Mouse (Mus musculus): ENCODE results near the gene Ifnk. TPM values are rescaled to one million over a fixed set of nuclear protein-coding genes. Genes with fewer than 3 reads are reported as not detected.

Gene Ifnk
- polyA plus RNA-seq, 1 experiment, result not detected

DNA sequence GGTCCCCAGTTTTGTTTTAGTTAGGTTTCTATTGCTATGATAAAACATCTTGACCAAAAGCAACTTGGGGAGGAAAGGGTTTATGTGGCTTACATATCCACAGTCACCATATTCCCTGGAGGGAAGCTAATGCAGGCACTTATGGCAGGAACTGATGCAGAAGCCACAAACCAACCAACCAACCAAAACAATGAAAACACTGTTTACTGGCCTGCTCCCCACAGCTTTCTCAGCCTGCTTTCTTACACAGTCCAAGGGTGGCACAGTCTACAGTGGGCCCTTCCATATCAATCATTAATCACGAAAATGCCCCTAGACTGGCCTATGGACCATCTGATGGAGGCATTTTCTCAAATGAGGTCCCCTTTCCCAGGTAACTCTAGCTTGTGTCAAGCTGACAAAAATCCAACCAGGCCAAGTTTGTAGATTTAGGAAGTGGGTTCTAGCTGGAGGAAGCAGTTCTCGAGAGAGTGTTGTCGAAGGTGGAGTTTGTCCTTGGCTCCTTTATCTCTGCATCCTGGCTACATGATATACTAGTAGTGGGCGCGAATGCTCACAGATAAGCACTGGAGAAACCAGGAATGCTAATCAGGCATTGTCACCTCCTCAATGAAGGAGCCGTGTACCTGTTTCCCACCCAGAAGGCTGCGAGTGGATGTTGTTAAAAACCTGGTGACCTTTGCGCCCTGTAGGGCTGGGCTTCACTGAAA lies 35.9 kb downstream of the Ifnk start:
- WGBS, result 59% methylated on average over 8 of the region's 8 CpGs
- Histone ChIP-seq H3K4me3 (ENCODE audit: low read depth, low read length) (no peak overlapping the region), H3K27ac (ENCODE audit: insufficient read depth, low read depth, low read length) (no peak overlapping the region), H3K27me3 (ENCODE audit: control insufficient read depth, insufficient read depth, low read length) (no peaks in the 10 kb centered on the region), H3K36me3 (ENCODE audit: control insufficient read depth, insufficient read depth, low read length) (peaks cover 3% of the 10 kb centered on the region; the same call in 1 of the 2 replicates), H3K4me1 (ENCODE audit: control insufficient read depth, insufficient read depth, insufficient read length, low read length) (no peaks in the 10 kb centered on the region)
- no peak for TF ChIP-seq POLR2A (IDR thresholded peaks at IDR 0.05; ENCODE audit: low read depth, low read length)
- no peak for TF ChIP-seq CTCF (IDR thresholded peaks at IDR 0.05; ENCODE audit: extremely low read depth, insufficient read length, insufficient replicate concordance, low read depth, low read length)

DNA sequence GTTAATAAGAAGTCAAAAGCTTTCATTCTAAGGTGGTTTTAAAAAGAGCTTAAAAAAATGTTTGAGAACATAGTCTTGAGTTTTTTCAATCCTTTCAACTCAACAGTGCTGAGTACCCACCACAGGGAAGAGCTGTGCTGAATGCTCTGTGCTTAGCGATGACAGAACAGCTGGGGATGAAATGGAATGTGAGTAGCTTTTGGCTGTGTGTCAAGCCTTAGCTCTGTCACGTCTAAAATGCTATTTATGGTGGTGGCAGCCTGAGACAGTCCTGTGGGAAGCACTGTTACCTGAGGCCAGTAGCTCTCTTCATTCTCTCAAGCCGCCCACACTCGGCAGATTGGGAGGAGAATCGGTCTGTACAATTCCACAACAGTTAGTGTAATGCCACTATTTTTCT lies 37.9 kb downstream of the Ifnk start:
- Histone ChIP-seq H3K27ac (ENCODE audit: insufficient read depth, low read depth, low read length) (no peak overlapping the region), H3K4me3 (ENCODE audit: low read depth, low read length) (no peak overlapping the region), H3K27me3 (ENCODE audit: control insufficient read depth, insufficient read depth, low read length) (no peaks in the 10 kb centered on the region), H3K36me3 (ENCODE audit: control insufficient read depth, insufficient read depth, low read length) (peaks cover 5% of the 10 kb centered on the region; the same call in 1 of the 2 replicates), H3K4me1 (ENCODE audit: control insufficient read depth, insufficient read depth, insufficient read length, low read length) (no peaks in the 10 kb centered on the region)
- 76% methylated on average over 5 of the region's 5 CpGs for WGBS
- no peak for TF ChIP-seq CTCF (IDR thresholded peaks at IDR 0.05; ENCODE audit: extremely low read depth, insufficient read length, insufficient replicate concordance, low read depth, low read length)
- TF ChIP-seq POLR2A (IDR thresholded peaks at IDR 0.05; ENCODE audit: low read depth, low read length), result no peak

DNA sequence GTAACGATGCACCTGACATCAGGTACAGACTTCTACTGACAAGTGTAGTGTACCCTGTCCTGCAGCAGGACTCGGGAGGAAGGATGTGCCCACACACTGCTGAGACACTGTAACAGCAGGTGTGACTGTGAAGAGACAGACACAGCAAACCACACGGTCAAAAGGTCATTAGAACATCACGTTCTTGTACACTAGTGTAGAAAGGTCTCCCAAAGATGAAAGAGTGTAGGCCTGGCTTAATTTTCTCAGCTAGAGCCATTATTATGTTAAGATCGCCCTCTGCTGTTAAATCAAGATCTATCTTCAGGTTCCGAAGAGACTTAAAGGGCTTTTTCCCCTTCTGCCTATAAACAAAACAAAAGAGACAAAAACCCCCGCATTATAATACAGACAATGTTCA lies 40.9 kb downstream of the Ifnk start:
- 43% methylated on average over 7 of the region's 7 CpGs for WGBS

DNA sequence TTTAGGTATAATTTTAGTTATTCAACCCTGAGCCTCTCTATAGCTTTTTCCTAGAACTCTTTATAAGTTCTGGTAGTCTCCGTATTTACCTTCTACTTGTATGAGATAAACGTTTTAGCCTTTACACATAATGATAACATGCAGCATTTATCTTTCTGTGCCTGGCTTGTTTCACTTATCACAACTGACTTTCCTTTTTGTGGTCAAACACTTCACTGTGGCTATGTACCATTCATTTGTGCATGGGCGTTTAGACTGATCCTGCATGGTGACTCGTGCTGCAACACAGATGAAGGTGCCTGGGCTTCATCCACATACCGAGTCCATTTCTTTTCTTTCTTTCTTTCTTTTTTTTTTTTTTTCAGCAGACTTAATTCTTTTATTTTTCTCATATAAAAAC lies 49.8 kb downstream of the Ifnk start:
- Histone ChIP-seq H3K36me3 (ENCODE audit: control insufficient read depth, insufficient read depth, low read length) (peaks cover 6% of the 10 kb centered on the region), H3K27me3 (ENCODE audit: control insufficient read depth, insufficient read depth, low read length) (no peaks in the 10 kb centered on the region), H3K4me1 (ENCODE audit: control insufficient read depth, insufficient read depth, insufficient read length, low read length) (peaks cover 8% of the 10 kb centered on the region), H3K27ac (ENCODE audit: insufficient read depth, low read depth, low read length) (no peak overlapping the region), H3K4me3 (ENCODE audit: low read depth, low read length) (no peak overlapping the region)
- TF ChIP-seq POLR2A (IDR thresholded peaks at IDR 0.05; ENCODE audit: low read depth, low read length) (no peak), CTCF (IDR thresholded peaks at IDR 0.05; ENCODE audit: extremely low read depth, insufficient read length, insufficient replicate concordance, low read depth, low read length) (no peak)
- WGBS, result 85% methylated on average over 5 of the region's 5 CpGs

More for the DNA sequence above, 40.9 kb downstream of the Ifnk start:
- Histone ChIP-seq H3K36me3 (ENCODE audit: control insufficient read depth, insufficient read depth, low read length) (peaks cover 10% of the 10 kb centered on the region), H3K4me3 (ENCODE audit: low read depth, low read length) (no peak overlapping the region), H3K4me1 (ENCODE audit: control insufficient read depth, insufficient read depth, insufficient read length, low read length) (no peaks in the 10 kb centered on the region), H3K27me3 (ENCODE audit: control insufficient read depth, insufficient read depth, low read length) (no peaks in the 10 kb centered on the region), H3K27ac (ENCODE audit: insufficient read depth, low read depth, low read length) (no peak overlapping the region)
- TF ChIP-seq CTCF (IDR thresholded peaks at IDR 0.05; ENCODE audit: extremely low read depth, insufficient read length, insufficient replicate concordance, low read depth, low read length) (no peak), POLR2A (IDR thresholded peaks at IDR 0.05; ENCODE audit: low read depth, low read length) (no peak)

Other genes with a start within 250 kb of the Ifnk start
- 4.6 and 12.2 TPM in 2 replicates for gene Mob3b, start 5.4 kb downstream of the Ifnk start, polyA plus RNA-seq (2012; rRNA removed)
- 0.80 and 1.4 TPM in 2 replicates for gene C9orf72, start 74.1 kb downstream of the Ifnk start, polyA plus RNA-seq (2012; rRNA removed)

Data from small intestine, adult 2 months (tissue).